Mouse (Mus musculus) ES-Bruce4 (cell line): ENCODE results near the gene Rpl23a.

Experiments
- CTCF ChIP-seq: IDR thresholded peaks from one replicate; pipeline ENCODE4 v1.8.1; 2011; ENCODE audit warnings: low read depth, low read length
- EP300 ChIP-seq: IDR thresholded peaks from 2 replicates; pipeline ENCODE4 v1.6.1; 2011; ENCODE audit warnings: low read depth, low read length; ENCODE audit not compliant: insufficient read depth
- POLR2A ChIP-seq: IDR thresholded peaks from one replicate; pipeline ENCODE4 v1.8.1; 2011; ENCODE audit warnings: low read length; ENCODE audit not compliant: insufficient read depth

GRCm38 (mm10) chr11:78215709-78216317 is 32.4 kb upstream of the Rpl23a start:
- TF ChIP-seq EP300 = no peak
- TF ChIP-seq CTCF = no peak
- no peak for TF ChIP-seq POLR2A
